Mouse (Mus musculus): ENCODE results near the gene Herc1. TPM values are rescaled to one million over a fixed set of nuclear protein-coding genes. Genes with fewer than 3 reads are reported as not detected.

Gene Herc1
- polyA plus RNA-seq, 1 experiment from 2014 or later, result 15.0 TPM

DNA sequence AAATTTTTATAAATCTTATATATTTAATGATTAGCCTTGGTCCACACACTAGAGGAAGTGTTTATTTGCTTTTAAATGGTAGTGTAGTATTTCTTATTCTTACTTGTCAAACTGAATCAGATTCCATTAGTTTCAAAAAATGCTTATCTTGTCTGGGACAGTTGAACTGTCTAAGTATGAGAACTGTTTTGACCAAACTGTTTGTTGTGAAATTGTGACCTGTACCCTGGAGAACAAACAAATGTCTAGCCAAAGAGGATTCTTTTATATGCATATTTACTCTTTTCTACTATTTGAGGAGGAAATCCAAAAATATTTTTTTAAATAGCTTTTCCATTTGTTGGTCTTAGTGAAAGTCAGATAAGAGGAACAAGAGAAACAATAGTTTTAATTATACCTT lies 73.2 kb downstream of the Herc1 start:
- no peak overlapping the region for H3K4me2 ChIP-seq
- no peaks in the 10 kb centered on the region for H3K27me3 ChIP-seq
- no peak overlapping the region for H3K9ac ChIP-seq
- no peaks in the 10 kb centered on the region for H3K4me1 ChIP-seq (replicated peaks)
- H3K4me3 ChIP-seq, result no peak overlapping the region
- H3K9me3 ChIP-seq (replicated peaks), result no peaks in the 10 kb centered on the region
- ATAC-seq (replicated peaks; ENCODE audit: insufficient number of reproducible peaks, insufficient read depth, low FRiP score, low read depth), result no peak
- no peak overlapping the region for H3K27ac ChIP-seq
- H3K36me3 ChIP-seq, result peaks cover 7% of the 10 kb centered on the region

DNA sequence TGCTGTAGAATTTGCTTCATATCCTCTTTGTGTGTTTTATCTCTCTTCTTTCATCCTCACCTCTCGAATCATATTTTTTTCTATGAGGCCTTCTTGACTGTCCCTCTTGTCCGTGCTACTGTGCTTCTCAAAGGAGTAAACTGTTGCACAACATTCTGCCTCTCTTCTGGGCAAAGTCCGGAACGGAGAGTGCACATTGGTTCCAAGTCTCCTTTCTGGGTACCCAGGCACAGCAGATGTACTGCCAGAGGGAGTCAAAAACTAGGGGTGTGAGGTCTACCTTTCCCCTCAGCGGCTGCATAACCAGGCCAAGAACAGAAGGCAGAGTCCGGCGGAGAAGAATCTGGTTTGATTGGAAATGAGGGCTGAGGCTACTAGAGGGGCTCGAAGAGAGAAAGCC lies 89.8 kb downstream of the Herc1 start:
- H3K4me3 ChIP-seq, result no peak overlapping the region
- H3K9me3 ChIP-seq (replicated peaks), result no peaks in the 10 kb centered on the region
- no peaks in the 10 kb centered on the region for H3K27me3 ChIP-seq
- H3K4me1 ChIP-seq (replicated peaks), result no peaks in the 10 kb centered on the region
- ATAC-seq (replicated peaks; ENCODE audit: insufficient number of reproducible peaks, insufficient read depth, low FRiP score, low read depth), result no peak
- no peak overlapping the region for H3K27ac ChIP-seq
- H3K4me2 ChIP-seq, result no peak overlapping the region
- no peak overlapping the region for H3K9ac ChIP-seq
- H3K36me3 ChIP-seq, result peaks cover 28% of the 10 kb centered on the region
- WGBS, result 92% methylated on average over 8 of the region's 8 CpGs

DNA sequence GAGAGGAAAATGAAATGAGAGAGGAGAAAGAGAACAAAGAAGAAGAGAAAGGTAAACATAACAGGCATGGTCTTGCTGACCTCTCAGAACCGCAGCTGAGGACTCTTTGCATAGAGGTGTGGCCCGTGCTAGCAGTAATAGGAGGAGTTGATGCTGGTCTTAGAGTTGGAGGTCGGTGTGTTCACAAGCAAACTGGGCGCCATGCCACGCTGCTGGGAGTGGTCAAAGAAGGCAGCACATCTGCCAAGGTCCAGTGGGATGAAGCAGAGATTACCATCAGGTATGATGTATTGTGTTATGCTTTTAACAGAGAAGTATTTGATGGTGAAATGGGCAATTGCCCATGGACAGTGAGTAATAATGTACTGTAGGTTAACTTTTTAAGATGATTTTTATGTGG lies 98.0 kb downstream of the Herc1 start:
- H3K27me3 ChIP-seq, result no peaks in the 10 kb centered on the region
- WGBS, result 78% methylated on average over 5 of the region's 5 CpGs
- no peak overlapping the region for H3K4me2 ChIP-seq
- H3K36me3 ChIP-seq, result peaks cover 32% of the 10 kb centered on the region
- H3K27ac ChIP-seq, result no peak overlapping the region
- no peaks in the 10 kb centered on the region for H3K9me3 ChIP-seq (replicated peaks)
- H3K4me3 ChIP-seq, result no peak overlapping the region
- H3K9ac ChIP-seq, result no peak overlapping the region
- no peak for ATAC-seq (replicated peaks; ENCODE audit: insufficient number of reproducible peaks, insufficient read depth, low FRiP score, low read depth)
- H3K4me1 ChIP-seq (replicated peaks), result no peaks in the 10 kb centered on the region

DNA sequence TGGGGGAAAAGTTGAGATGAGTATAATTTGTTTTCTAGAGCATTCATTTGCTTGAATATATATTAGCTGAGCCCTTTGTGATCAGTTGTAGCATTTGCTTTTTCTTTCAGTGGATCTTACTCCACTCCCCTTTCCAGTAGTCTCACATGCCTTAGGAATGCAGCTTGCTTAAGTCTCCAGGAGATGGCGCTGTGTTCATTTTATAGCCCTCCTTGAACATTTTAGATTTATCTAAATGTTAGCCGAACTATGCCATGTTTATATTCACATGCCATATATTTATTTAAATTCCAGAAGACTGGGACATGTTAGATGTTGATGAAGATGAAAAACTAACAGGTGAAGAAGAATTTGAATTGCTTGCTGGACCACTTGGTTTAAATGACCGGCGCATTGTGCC lies 114.8 kb downstream of the Herc1 start:
- no peak overlapping the region for H3K4me3 ChIP-seq
- WGBS, result 55% methylated on average over 4 of the region's 4 CpGs
- no peak overlapping the region for H3K27ac ChIP-seq
- H3K27me3 ChIP-seq, result no peaks in the 10 kb centered on the region
- H3K4me1 ChIP-seq (replicated peaks), result no peaks in the 10 kb centered on the region
- no peak overlapping the region for H3K9ac ChIP-seq
- no peak for ATAC-seq (replicated peaks; ENCODE audit: insufficient number of reproducible peaks, insufficient read depth, low FRiP score, low read depth)
- no peaks in the 10 kb centered on the region for H3K9me3 ChIP-seq (replicated peaks)
- H3K36me3 ChIP-seq, result peaks cover 52% of the 10 kb centered on the region
- H3K4me2 ChIP-seq, result no peak overlapping the region

DNA sequence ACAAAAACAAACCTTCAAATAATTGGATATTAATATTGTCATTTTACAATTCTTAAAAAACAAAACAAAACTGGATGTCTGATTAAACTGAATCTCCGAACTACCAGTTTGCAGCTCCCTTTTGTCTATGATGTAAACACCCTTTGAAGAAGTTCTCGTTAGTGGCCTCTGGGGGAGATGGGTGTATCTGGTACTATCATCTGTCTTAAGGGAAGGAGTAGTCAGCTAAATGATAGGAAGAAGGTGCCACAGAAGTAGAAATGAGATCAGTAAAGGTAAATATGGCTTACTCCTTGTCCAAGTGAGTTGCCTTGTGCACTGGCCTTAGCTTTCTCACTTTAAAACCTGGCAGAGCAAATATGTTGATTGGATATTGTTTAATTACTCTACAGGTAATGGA lies 127.5 kb downstream of the Herc1 start:
- Histone ChIP-seq H3K27me3 (no peaks in the 10 kb centered on the region), H3K36me3 (peaks cover 42% of the 10 kb centered on the region), H3K9ac (no peak overlapping the region), H3K4me2 (no peak overlapping the region), H3K4me1 (replicated peaks) (no peaks in the 10 kb centered on the region), H3K27ac (no peak overlapping the region), H3K9me3 (replicated peaks) (no peaks in the 10 kb centered on the region), H3K4me3 (no peak overlapping the region)
- WGBS, result 85% methylated on average over 2 of the region's 2 CpGs
- ATAC-seq (replicated peaks; ENCODE audit: insufficient number of reproducible peaks, insufficient read depth, low FRiP score, low read depth), result no peak

DNA sequence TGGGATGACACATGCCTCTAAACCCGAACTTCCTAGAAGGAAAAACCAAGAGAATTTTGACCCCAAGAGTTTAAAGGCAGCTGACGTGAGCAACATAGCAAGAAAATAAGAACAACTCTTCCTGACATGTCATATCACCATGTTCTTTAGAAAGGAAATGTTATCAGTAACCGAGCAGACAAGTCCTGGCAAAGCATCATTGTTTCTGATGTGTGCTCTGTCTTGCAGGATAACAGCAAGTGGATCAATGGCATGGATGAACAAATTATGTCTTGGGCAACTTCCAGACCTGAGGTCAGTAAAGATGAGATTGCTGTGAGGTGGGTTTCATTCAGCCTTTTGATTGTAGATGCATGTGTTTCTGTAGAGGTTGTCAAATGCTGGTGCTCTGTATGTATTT lies 133.2 kb downstream of the Herc1 start:
- 78% methylated on average over 3 of the region's 3 CpGs for WGBS
- H3K4me1 ChIP-seq (replicated peaks), result no peaks in the 10 kb centered on the region
- no peak overlapping the region for H3K4me3 ChIP-seq
- no peak overlapping the region for H3K9ac ChIP-seq
- H3K27me3 ChIP-seq, result no peaks in the 10 kb centered on the region
- no peak for ATAC-seq (replicated peaks; ENCODE audit: insufficient number of reproducible peaks, insufficient read depth, low FRiP score, low read depth)
- H3K4me2 ChIP-seq, result no peak overlapping the region
- no peaks in the 10 kb centered on the region for H3K9me3 ChIP-seq (replicated peaks)
- no peak overlapping the region for H3K27ac ChIP-seq
- H3K36me3 ChIP-seq, result peaks cover 62% of the 10 kb centered on the region

DNA sequence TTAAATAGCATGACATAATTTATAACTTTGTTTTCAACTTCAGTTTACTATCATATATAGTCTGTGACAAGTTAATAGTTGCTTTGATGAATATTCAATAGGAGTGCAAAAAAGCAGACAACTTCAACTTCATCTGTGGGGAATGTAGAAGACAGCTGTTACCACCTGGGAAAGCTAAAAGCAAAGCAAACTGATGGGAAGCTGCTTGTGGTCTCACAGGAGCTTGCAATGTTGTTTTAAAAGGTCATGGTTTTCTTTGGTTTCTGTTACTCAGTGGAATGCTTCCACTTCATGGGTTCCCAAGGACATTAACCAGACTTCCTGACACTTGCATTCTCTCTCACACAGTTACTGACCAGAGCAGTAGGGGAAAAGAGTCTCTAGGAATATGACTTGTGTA lies 138.5 kb downstream of the Herc1 start:
- Histone ChIP-seq H3K36me3 (peaks cover 81% of the 10 kb centered on the region), H3K4me2 (no peak overlapping the region), H3K27ac (no peak overlapping the region), H3K27me3 (no peaks in the 10 kb centered on the region), H3K4me1 (replicated peaks) (no peaks in the 10 kb centered on the region), H3K9me3 (replicated peaks) (no peaks in the 10 kb centered on the region), H3K4me3 (no peak overlapping the region), H3K9ac (no peak overlapping the region)
- no peak for ATAC-seq (replicated peaks; ENCODE audit: insufficient number of reproducible peaks, insufficient read depth, low FRiP score, low read depth)

DNA sequence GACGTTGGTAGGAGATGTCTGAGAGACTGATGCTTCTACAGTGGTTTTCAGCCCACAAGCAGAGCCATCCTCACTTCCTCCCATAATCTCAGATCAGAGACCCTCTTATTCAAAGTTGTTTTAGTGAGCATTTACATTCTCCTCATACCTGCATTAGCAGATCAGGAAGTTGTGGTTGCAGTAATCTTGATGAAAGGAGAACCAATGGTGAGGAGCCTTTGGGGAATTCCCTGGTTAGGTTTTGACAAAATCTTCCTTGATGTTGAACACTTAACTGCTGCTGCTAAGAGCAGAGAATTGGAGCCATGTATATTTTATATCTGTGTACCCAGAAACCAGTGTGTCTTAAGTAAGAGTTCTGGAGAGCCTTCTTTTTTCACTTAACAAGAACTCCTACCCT lies 142.1 kb downstream of the Herc1 start:
- H3K9me3 ChIP-seq (replicated peaks), result no peaks in the 10 kb centered on the region
- H3K9ac ChIP-seq, result no peak overlapping the region
- 84% methylated on average over 1 of the region's 1 CpGs for WGBS
- no peaks in the 10 kb centered on the region for H3K27me3 ChIP-seq
- H3K4me2 ChIP-seq, result no peak overlapping the region
- no peaks in the 10 kb centered on the region for H3K4me1 ChIP-seq (replicated peaks)
- no peak overlapping the region for H3K4me3 ChIP-seq
- peaks cover 77% of the 10 kb centered on the region for H3K36me3 ChIP-seq
- H3K27ac ChIP-seq, result no peak overlapping the region
- no peak for ATAC-seq (replicated peaks; ENCODE audit: insufficient number of reproducible peaks, insufficient read depth, low FRiP score, low read depth)

DNA sequence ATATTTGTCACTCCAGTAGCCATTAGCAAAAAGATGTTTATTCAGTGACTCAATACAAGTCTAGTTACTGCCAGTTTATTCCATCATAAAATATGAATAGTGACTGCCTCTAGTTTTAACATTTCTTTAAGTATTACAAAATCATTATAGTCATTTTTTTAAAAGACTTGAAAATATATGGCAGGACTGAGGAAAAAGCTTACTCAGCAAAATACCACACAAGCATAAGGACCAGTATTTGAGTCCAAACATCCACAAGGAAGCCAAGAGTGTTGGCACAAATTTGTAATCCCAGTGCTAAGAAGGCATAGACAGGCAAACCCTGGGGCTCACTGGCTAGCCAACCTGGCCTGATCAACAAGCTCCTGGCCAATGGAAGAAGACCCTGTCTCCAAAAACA lies 143.7 kb downstream of the Herc1 start:
- Histone ChIP-seq H3K4me1 (replicated peaks) (no peaks in the 10 kb centered on the region), H3K9ac (no peak overlapping the region), H3K4me3 (no peak overlapping the region), H3K27me3 (no peaks in the 10 kb centered on the region), H3K4me2 (no peak overlapping the region), H3K36me3 (peaks cover 71% of the 10 kb centered on the region), H3K27ac (no peak overlapping the region), H3K9me3 (replicated peaks) (no peaks in the 10 kb centered on the region)
- ATAC-seq (replicated peaks; ENCODE audit: insufficient number of reproducible peaks, insufficient read depth, low FRiP score, low read depth), result no peak

DNA sequence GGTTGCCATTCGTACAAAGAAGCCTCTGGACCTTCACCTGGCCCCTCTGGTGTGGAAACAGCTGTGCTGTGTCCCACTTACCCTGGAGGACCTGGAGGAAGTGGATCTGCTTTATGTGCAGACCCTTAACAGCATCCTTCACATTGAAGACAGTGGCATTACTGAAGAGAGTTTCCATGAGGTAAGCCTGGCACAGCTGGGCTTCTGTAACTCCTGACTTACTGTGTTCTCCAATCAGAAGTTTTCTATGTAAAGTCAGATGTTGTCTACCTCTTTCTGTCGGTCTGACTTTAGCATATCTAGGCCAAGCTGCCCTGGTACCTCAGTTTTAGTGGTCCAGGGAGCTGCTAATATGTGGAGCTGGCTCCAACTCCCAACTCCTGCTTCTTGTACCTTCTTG lies 151.0 kb downstream of the Herc1 start:
- Histone ChIP-seq H3K9ac (no peak overlapping the region), H3K4me3 (no peak overlapping the region), H3K4me2 (no peak overlapping the region), H3K9me3 (replicated peaks) (no peaks in the 10 kb centered on the region), H3K27me3 (no peaks in the 10 kb centered on the region), H3K36me3 (peaks cover 49% of the 10 kb centered on the region), H3K27ac (no peak overlapping the region), H3K4me1 (replicated peaks) (peaks cover 8% of the 10 kb centered on the region)
- no peak for ATAC-seq (replicated peaks; ENCODE audit: insufficient number of reproducible peaks, insufficient read depth, low FRiP score, low read depth)
- WGBS, result 85% methylated on average over 2 of the region's 2 CpGs

DNA sequence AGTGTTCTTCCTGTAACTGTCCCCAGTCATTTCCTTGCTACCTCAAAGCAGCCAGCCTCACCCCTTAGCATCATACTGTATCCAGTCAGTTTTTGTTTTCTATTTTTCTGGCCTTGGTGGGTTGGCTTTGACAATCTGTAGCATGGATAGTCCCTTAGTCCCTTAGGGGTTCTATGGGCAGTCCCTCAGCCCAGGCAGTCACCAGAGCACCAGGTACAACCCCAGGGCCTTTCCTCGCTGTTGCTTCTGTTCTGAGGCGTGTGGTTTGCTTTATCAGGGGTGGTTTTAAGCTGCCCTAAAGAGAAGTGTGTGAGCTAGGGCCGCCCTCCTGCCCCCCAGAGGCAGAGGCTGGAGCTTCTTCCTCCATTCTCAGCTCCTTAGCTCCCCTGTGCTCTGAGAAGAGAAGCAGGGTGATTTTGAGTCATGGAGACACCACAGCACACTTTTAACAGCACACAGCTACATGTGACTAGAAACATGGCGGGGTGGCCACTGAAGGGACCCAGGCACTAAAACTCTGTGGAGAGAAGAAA lies 153.7 kb downstream of the Herc1 start:
- Histone ChIP-seq H3K36me3 (peaks cover 37% of the 10 kb centered on the region), H3K4me2 (no peak overlapping the region), H3K9me3 (replicated peaks) (no peaks in the 10 kb centered on the region), H3K4me3 (no peak overlapping the region), H3K27me3 (no peaks in the 10 kb centered on the region), H3K27ac (no peak overlapping the region), H3K4me1 (replicated peaks) (peaks cover 8% of the 10 kb centered on the region), H3K9ac (no peak overlapping the region)
- ATAC-seq (replicated peaks; ENCODE audit: insufficient number of reproducible peaks, insufficient read depth, low FRiP score, low read depth), result no peak
- 74% methylated on average over 4 of the region's 4 CpGs for WGBS

DNA sequence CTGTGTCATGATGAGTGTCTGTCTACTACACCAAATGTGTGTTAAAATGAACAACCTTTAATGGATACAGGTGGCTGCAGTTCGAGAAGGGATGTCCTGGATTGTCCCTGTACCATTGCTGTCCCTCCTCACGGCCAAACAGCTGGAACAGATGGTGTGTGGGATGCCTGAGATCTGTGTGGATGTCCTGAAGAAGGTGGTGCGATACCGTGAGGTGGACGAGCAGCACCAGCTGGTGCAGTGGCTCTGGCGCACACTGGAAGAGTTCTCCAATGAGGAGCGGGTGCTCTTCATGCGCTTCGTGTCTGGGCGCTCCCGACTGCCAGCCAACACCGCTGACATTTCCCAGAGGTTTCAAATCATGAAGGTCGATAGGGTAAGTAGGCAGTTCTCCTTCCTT lies 154.3 kb downstream of the Herc1 start:
- Histone ChIP-seq H3K36me3 (peaks cover 43% of the 10 kb centered on the region), H3K4me1 (replicated peaks) (peaks cover 8% of the 10 kb centered on the region), H3K4me2 (no peak overlapping the region), H3K4me3 (no peak overlapping the region), H3K27ac (no peak overlapping the region), H3K9me3 (replicated peaks) (no peaks in the 10 kb centered on the region), H3K27me3 (no peaks in the 10 kb centered on the region), H3K9ac (no peak overlapping the region)
- no peak for ATAC-seq (replicated peaks; ENCODE audit: insufficient number of reproducible peaks, insufficient read depth, low FRiP score, low read depth)
- 85% methylated on average over 13 of the region's 13 CpGs for WGBS
